Mouse (Mus musculus) forebrain, embryonic 14.5 days (tissue): ENCODE results near the gene Dglucy. TPM values are rescaled to one million over a fixed set of nuclear protein-coding genes. Genes with fewer than 3 reads are reported as not detected.

Source experiments
- ATAC-seq: fragments of 200-750 bp; cut with Nextera tagmentation; 2 replicates; pipeline ENCODE4 v1.8.0; 2017; ENCODE audit warnings: mild to moderate bottlenecking, moderate library complexity
- DNase-seq: peaks from one replicate; pipeline ENCODE4 v3.0.0-alpha.2; 2015; ENCODE audit warnings: low spot score
- H3K27ac ChIP-seq: fragments of 300-500 bp; sonication (generic); 2 replicates; pipeline ENCODE4 v1.5.1; 2014; ENCODE audit warnings: low read depth, mild to moderate bottlenecking, control low read depth, low read length, moderate library complexity
- H3K27me3 ChIP-seq: fragments of 300-500 bp; sonication (generic); replicated peaks from 2 replicates; pipeline ENCODE4 v1.6.1; 2014; ENCODE audit warnings: low read length, control low read depth, mixed read lengths; ENCODE audit not compliant: control insufficient read depth, insufficient read depth
- H3K36me3 ChIP-seq: fragments of 300-500 bp; sonication (generic); 2 replicates; pipeline ENCODE4 v1.6.1; 2014; ENCODE audit warnings: low read length, control low read depth; ENCODE audit not compliant: control insufficient read depth, insufficient read depth
- H3K4me1 ChIP-seq: fragments of 300-500 bp; sonication (generic); 2 replicates; pipeline ENCODE4 v1.6.1; 2014; ENCODE audit warnings: antibody characterized with exemption, low read length, control low read depth; ENCODE audit not compliant: control insufficient read depth, insufficient read depth
- H3K4me2 ChIP-seq: fragments of 300-500 bp; sonication (generic); 2 replicates; pipeline ENCODE4 v1.6.1; 2014; ENCODE audit warnings: mild to moderate bottlenecking, control low read depth, low read length
- H3K4me3 ChIP-seq: fragments of 300-500 bp; sonication (generic); 2 replicates; pipeline ENCODE4 v1.5.1; 2014; ENCODE audit warnings: low read depth, low read length, control low read depth
- H3K9ac ChIP-seq: fragments of 300-500 bp; sonication (generic); 2 replicates; pipeline ENCODE4 v1.6.1; 2014; ENCODE audit warnings: mild to moderate bottlenecking, low read length, control low read depth, moderate library complexity
- H3K9me3 ChIP-seq: fragments of 300-500 bp; sonication (generic); replicated peaks from 2 replicates; pipeline ENCODE4 v1.6.1; 2016; ENCODE audit warnings: low read length, control low read depth, mixed read lengths; ENCODE audit not compliant: control insufficient read depth
- WGBS: fragments of 180-500 bp; shearing (Covaris S2); extraction: QIAGEN DNeasy Blood & Tissue Kit; methylation state at CpG from one replicate; pipeline ENCODE4 v1.1.7; 2014; 5-methylcytosine and 5-hydroxymethylcytosine counted together
- polyA plus RNA-seq: library from polyadenylated mRNA; unstranded; fragments of >200 nt; fragmentation: Nextera tagmentation; extraction: Ambion mirVana; gene quantifications from 2 replicates; pipeline ENCODE4 v1.2.1, GENCODE M21; 2014

The Dglucy gene
- polyA plus RNA-seq, 1 experiment from 2014 or later: 2.7 TPM

GRCm38 (mm10) chr12:100843171-100843570 is 64.3 kb downstream of the Dglucy start:
- ATAC-seq: no peak
- Histone ChIP-seq H3K36me3 (no peaks in the 10 kb centered on the region), H3K4me2 (no peak overlapping the region), H3K27me3 (no peaks in the 10 kb centered on the region), H3K4me3 (no peak overlapping the region), H3K27ac (no peak overlapping the region), H3K9me3 (no peaks in the 10 kb centered on the region), H3K4me1 (no peaks in the 10 kb centered on the region), H3K9ac (no peak overlapping the region)
- 80% methylated on average over 4 of the region's 4 CpGs for WGBS
- DNase-seq: no peak

DNA sequence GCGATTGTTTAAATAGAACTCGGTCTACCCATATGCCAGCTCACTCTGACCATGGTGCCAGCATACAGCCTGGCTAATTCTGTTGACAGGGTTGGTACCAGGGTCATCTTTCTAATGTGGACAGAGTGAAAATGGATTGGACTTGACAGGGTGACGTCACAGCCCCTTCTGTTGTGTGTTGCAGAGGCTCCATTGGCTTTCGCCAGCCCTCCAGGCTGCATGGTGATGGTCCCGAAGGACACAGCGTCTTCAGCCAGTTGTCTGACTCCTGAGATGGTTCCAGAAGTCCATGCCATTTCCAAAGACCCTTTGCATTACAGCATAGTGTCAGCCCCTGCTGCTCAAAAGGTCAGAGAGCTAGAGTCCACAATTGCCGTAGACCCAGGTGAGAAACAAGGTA is 65.7 kb downstream of the Dglucy start:
- H3K27ac ChIP-seq: no peak overlapping the region
- ATAC-seq: no peak
- H3K4me3 ChIP-seq: no peak overlapping the region
- H3K4me1 ChIP-seq: no peaks in the 10 kb centered on the region
- WGBS: 88% methylated on average over 7 of the region's 7 CpGs
- H3K4me2 ChIP-seq: no peak overlapping the region
- no peaks in the 10 kb centered on the region for H3K36me3 ChIP-seq
- no peak for DNase-seq
- H3K9ac ChIP-seq: no peak overlapping the region
- no peaks in the 10 kb centered on the region for H3K27me3 ChIP-seq
- H3K9me3 ChIP-seq: no peaks in the 10 kb centered on the region

GRCm38 (mm10) chr12:100845829-100846228 is 67.0 kb downstream of the Dglucy start:
- WGBS: 15% methylated on average over 2 of the region's 2 CpGs
- no peak for ATAC-seq
- Histone ChIP-seq H3K9me3 (no peaks in the 10 kb centered on the region), H3K9ac (no peak overlapping the region), H3K4me2 (no peak overlapping the region), H3K4me1 (no peaks in the 10 kb centered on the region), H3K4me3 (no peak overlapping the region), H3K27ac (no peak overlapping the region), H3K27me3 (no peaks in the 10 kb centered on the region), H3K36me3 (no peaks in the 10 kb centered on the region)
- DNase-seq: no peak

GRCm38 (mm10) chr12:100846566-100846965 is 67.7 kb downstream of the Dglucy start:
- H3K9me3 ChIP-seq: no peaks in the 10 kb centered on the region
- no peak overlapping the region for H3K27ac ChIP-seq
- H3K4me3 ChIP-seq: no peak overlapping the region
- no peak overlapping the region for H3K4me2 ChIP-seq
- H3K4me1 ChIP-seq: no peaks in the 10 kb centered on the region
- no peak overlapping the region for H3K9ac ChIP-seq
- DNase-seq: no peak
- 44% methylated on average over 1 of the region's 1 CpGs for WGBS
- no peaks in the 10 kb centered on the region for H3K27me3 ChIP-seq
- no peak for ATAC-seq
- H3K36me3 ChIP-seq: no peaks in the 10 kb centered on the region

DNA sequence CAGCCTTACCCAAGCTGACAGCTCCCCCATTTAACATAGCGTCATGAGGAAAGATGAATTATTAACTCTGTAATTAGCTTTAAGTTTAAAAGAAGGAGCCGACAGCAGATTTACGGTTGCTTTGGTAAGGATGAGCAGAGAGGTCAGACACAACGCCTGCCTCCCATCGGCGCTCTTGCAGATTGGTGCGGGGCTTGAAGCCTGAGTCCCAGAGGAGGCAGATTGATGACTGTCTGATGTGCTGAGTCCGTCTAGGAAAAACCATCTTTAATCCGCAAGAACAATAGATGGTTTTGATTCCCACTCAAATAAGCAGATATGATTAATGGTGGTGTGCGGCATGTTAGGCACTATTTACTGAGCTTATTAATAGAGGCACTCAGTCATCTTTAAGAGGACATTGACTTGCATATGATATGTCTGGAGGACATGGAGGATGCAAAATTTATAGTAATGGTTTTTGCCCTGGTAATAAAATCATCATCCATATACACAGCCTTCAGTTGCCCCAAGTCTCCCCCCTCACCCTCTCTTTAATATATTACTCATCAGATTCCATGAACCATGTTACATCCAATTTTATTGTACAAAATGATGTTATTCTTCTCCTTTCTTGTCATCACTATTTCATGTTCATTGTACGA is 68.7 kb downstream of the Dglucy start:
- no peaks in the 10 kb centered on the region for H3K9me3 ChIP-seq
- H3K27me3 ChIP-seq: no peaks in the 10 kb centered on the region
- no peak overlapping the region for H3K27ac ChIP-seq
- no peak overlapping the region for H3K4me3 ChIP-seq
- H3K9ac ChIP-seq: no peak overlapping the region
- ATAC-seq (no peak), DNase-seq (no peak)
- H3K4me2 ChIP-seq: no peak overlapping the region
- H3K36me3 ChIP-seq: no peaks in the 10 kb centered on the region
- H3K4me1 ChIP-seq: no peaks in the 10 kb centered on the region
- WGBS: 85% methylated on average over 11 of the region's 11 CpGs

- Histone ChIP-seq H3K9ac (no peak overlapping the region), H3K9me3 (no peaks in the 10 kb centered on the region), H3K4me1 (no peaks in the 10 kb centered on the region), H3K27ac (no peak overlapping the region), H3K4me3 (no peak overlapping the region), H3K4me2 (no peak overlapping the region), H3K36me3 (no peaks in the 10 kb centered on the region), H3K27me3 (no peaks in the 10 kb centered on the region)
- ATAC-seq (peak; percentile 77), DNase-seq (peak; percentile 86)
- 79% methylated on average over 7 of the region's 7 CpGs for WGBS
Observed at GRCm38 (mm10) chr12:100849421-100850138, 70.7 kb downstream of the Dglucy start.

DNA sequence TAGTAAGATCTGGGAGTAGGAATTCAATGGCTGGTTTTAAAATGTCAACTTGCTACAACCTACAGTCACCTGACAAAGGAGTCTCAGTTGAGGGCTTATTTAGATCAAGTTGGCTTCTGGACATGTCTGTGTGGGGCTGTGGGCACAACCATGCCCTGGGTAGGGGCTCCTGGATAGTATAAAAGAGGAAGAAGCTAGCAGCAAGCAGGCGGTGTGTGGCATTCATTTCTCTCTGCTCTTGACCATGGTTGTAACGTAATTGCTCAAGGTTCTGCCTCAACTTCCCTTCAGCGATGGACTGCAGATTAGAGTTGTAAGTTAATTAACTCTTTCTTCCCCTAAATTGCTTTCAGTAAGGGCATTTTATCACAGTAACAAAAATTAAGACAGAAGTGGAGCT is 73.5 kb downstream of the Dglucy start:
- DNase-seq (no peak), ATAC-seq (no peak)
- 87% methylated on average over 3 of the region's 3 CpGs for WGBS
- Histone ChIP-seq H3K27me3 (no peaks in the 10 kb centered on the region), H3K27ac (no peak overlapping the region), H3K9me3 (no peaks in the 10 kb centered on the region), H3K4me1 (no peaks in the 10 kb centered on the region), H3K36me3 (no peaks in the 10 kb centered on the region), H3K4me2 (no peak overlapping the region), H3K4me3 (no peak overlapping the region), H3K9ac (no peak overlapping the region)

- DNase-seq (no peak), ATAC-seq (no peak)
- H3K9ac ChIP-seq: no peak overlapping the region
- no peak overlapping the region for H3K4me2 ChIP-seq
- no peaks in the 10 kb centered on the region for H3K9me3 ChIP-seq
- H3K4me3 ChIP-seq: no peak overlapping the region
- no peak overlapping the region for H3K27ac ChIP-seq
- no peaks in the 10 kb centered on the region for H3K36me3 ChIP-seq
- no peaks in the 10 kb centered on the region for H3K4me1 ChIP-seq
- H3K27me3 ChIP-seq: no peaks in the 10 kb centered on the region
- WGBS: 92% methylated on average over 2 of the region's 2 CpGs
Observed at GRCm38 (mm10) chr12:100856337-100856736, 77.5 kb downstream of the Dglucy start.

DNA sequence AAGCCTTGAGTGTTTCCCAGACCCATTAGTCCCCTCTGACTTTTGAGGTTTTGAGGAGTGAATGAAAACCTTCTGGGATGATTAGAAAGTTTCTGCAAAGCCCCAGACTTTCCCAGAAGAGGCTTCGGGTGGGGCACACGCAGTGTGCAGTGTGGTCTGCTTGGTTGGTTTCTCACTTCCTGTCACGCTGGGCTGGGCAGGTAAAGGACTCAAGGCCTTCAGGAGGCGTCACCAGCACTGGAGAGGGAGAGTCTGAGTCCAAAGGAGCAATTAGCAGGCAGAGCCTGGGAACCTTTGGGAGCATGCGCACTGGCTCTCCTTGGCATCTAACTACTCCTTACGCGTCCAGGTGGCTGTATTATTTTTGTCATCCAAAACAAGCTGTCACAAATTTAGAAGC is 78.9 kb downstream of the Dglucy start:
- ATAC-seq: no peak
- Histone ChIP-seq H3K4me1 (no peaks in the 10 kb centered on the region), H3K9ac (no peak overlapping the region), H3K4me3 (no peak overlapping the region), H3K36me3 (no peaks in the 10 kb centered on the region), H3K4me2 (no peak overlapping the region), H3K9me3 (no peaks in the 10 kb centered on the region), H3K27me3 (no peaks in the 10 kb centered on the region), H3K27ac (no peak overlapping the region)
- DNase-seq: no peak
- 78% methylated on average over 7 of the region's 7 CpGs for WGBS
